Mouse (Mus musculus): ENCODE results near the gene Sema4g. TPM values are rescaled to one million over a fixed set of nuclear protein-coding genes. Genes with fewer than 3 reads are reported as not detected.
"Not testable (repeated sequence)": the region's sequence is repeated elsewhere in the genome, so short reads cannot be mapped to it uniquely, and the experiment has no call there.

Sema4g gene
- polyA plus RNA-seq, 1 experiment from 2014 or later: 3.1 TPM

DNA sequence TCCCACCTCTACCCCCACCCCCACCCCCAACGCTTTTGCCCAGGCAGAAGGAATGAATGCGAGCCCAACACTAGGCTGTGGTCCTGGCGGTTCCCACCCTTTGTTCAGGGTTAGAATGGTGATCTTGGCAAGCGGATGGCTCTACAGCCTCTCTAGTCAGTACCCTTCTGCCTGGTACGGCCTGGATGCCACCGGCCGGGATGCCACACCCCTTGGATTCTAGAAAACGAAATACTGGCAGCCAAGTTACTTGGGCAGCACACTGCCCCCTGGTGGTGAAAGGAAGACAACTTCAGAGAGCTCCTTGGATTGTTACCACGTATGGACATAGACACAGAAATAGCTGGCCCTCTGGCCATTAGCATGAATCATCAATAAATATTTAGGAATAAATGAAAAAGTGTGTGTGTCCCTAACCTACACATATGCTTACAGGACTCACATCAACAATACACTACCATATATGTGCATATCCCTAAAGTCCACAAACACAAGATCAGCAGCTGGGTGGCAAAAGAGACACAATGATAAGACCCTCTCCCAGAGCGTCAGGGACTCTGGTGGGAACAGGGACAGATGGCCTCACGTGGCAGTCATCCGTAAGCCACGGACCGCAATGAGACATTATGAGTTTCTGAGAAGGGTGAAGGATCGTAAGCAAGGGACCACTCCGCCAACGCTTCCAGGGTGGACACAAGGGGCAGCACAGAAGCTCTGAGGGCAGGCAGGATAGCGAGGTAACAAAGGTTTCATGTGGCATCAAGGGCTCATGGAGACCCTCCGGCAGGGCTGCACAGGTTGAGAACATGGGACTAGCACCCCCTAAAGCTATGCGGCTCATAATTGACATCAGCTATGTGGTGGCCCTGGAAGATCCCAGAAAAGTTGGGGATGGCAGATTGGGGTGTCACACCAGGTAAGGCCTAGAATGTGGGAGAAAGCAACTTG lies 42.1 kb downstream of the Sema4g start:
- WGBS: 43% methylated on average over 20 of the region's 20 CpGs
- peak; percentile 77 for DNase-seq (ENCODE audit: low spot score)
- H3K27ac ChIP-seq (replicated peaks): 0 out of 2 replicates have a peak overlapping the region, but pooled peaks have one; percentile 25
- H3K36me3 ChIP-seq: peaks cover 33% of the 10 kb centered on the region
- H3K4me1 ChIP-seq: peaks cover 58% of the 10 kb centered on the region
- peak overlapping the region; percentile 32 for H3K4me3 ChIP-seq
- H3K27me3 ChIP-seq (ENCODE audit: low read depth, poor library complexity, severe bottlenecking): peaks cover 4% of the 10 kb centered on the region; the same call in 1 of the 2 replicates
- H3K9me3 ChIP-seq (replicated peaks): no peaks in the 10 kb centered on the region

DNA sequence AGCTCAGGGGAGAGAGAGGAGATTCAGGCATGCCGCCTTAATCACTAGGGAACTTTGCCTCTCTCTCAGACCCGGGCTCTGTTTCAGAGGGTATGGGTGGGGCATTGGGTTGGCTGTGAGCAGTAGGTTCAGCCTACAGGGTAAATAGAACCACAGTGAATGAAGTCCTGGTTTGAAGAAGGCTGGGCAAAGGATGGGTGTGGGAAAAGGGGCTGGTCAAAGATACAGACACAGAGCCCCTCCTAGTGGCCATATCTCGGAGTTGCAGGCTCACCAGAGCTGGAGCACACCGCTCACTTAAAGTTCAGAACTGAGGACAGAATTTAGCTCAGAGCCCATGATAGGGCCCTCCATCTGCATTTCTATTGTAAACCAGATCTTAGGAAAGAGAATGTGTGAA lies 42.9 kb downstream of the Sema4g start:
- WGBS: 15% methylated on average over 4 of the region's 4 CpGs
- H3K4me1 ChIP-seq: peaks cover 60% of the 10 kb centered on the region
- H3K27ac ChIP-seq (replicated peaks): no peak overlapping the region

GRCm38 (mm10) chr19:45032570-45033332 lies 43.9 kb downstream of the Sema4g start:
- no peak overlapping the region for H3K27ac ChIP-seq (replicated peaks)
- no peak for DNase-seq (ENCODE audit: low spot score)
- peaks cover 16% of the 10 kb centered on the region for H3K36me3 ChIP-seq
- no peaks in the 10 kb centered on the region for H3K9me3 ChIP-seq (replicated peaks)
- H3K27me3 ChIP-seq (ENCODE audit: low read depth, poor library complexity, severe bottlenecking): peaks cover 20% of the 10 kb centered on the region
- H3K4me1 ChIP-seq: peaks cover 61% of the 10 kb centered on the region
- H3K4me3 ChIP-seq: no peak overlapping the region
- WGBS: 58% methylated on average over 17 of the region's 17 CpGs

More for the DNA sequence above, 42.9 kb downstream of the Sema4g start:
- Histone ChIP-seq H3K27me3 (ENCODE audit: low read depth, poor library complexity, severe bottlenecking) (peaks cover 12% of the 10 kb centered on the region), H3K36me3 (peaks cover 25% of the 10 kb centered on the region), H3K4me3 (no peak overlapping the region), H3K9me3 (replicated peaks) (no peaks in the 10 kb centered on the region)
- peak; percentile 73 for DNase-seq (ENCODE audit: low spot score)

DNA sequence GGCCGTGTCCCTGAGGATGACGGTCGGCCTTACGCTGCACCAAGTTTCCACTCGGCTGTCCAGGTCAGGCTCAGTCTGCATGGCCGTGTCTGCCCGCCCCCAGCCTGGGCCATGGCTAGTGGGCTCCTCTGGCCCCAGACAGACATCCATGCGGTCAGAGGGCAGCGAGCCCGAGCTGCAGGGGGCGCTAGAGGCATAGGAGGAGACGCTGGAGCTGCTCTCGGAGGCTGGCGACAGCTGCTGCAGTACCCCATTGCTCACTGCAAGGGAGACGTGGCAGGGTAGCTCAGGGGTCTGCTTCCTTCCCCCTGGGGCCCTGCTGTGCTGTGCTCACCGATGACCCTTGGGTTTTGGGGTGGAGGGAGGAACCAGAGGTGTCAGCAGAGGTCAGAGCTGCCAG lies 48.0 kb downstream of the Sema4g start:
- H3K4me3 ChIP-seq: no peak overlapping the region
- H3K27ac ChIP-seq (replicated peaks): peak overlapping the region; percentile 52
- H3K9me3 ChIP-seq (replicated peaks): no peaks in the 10 kb centered on the region
- H3K4me1 ChIP-seq: peaks cover 40% of the 10 kb centered on the region
- 27% methylated on average over 16 of the region's 16 CpGs for WGBS
- no peaks in the 10 kb centered on the region for H3K36me3 ChIP-seq
- peak; percentile 59 for DNase-seq (ENCODE audit: low spot score)
- H3K27me3 ChIP-seq (ENCODE audit: low read depth, poor library complexity, severe bottlenecking): peaks cover 53% of the 10 kb centered on the region

DNA sequence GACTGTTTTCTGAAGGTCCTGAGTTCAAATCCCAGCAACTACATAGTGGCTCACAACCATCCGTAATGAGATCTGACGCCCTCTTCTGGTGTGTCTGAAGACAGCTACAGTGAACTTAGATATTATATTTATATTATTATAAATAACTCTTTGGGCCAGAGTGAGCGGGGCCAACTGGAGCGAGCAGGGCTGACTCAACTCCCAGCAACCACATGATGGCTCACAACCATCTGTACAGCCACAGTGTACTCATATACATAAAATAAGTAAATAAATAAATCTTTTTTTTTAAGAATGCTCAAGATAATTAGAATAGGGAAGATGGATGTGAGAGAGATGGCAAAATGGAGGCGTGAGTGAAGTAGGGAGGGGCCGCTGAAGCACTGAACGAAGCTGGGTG lies 49.3 kb downstream of the Sema4g start:
- Histone ChIP-seq H3K4me1 (peaks cover 33% of the 10 kb centered on the region), H3K27me3 (ENCODE audit: low read depth, poor library complexity, severe bottlenecking) (peaks cover 65% of the 10 kb centered on the region)
- H3K9me3 ChIP-seq (replicated peaks); H3K4me3 ChIP-seq; H3K27ac ChIP-seq (replicated peaks); DNase-seq (ENCODE audit: low spot score); H3K36me3 ChIP-seq: not testable (repeated sequence)
- 93% methylated on average over 7 of the region's 7 CpGs for WGBS

- Histone ChIP-seq H3K27ac (replicated peaks) (no peak overlapping the region), H3K4me3 (no peak overlapping the region), H3K4me1 (peaks cover 33% of the 10 kb centered on the region), H3K36me3 (no peaks in the 10 kb centered on the region), H3K27me3 (ENCODE audit: low read depth, poor library complexity, severe bottlenecking) (peaks cover 86% of the 10 kb centered on the region), H3K9me3 (replicated peaks) (no peaks in the 10 kb centered on the region)
- DNase-seq (ENCODE audit: low spot score): no peak
- 60% methylated on average over 13 of the region's 13 CpGs for WGBS
Observed at GRCm38 (mm10) chr19:45040214-45040613, 51.3 kb downstream of the Sema4g start.

DNA sequence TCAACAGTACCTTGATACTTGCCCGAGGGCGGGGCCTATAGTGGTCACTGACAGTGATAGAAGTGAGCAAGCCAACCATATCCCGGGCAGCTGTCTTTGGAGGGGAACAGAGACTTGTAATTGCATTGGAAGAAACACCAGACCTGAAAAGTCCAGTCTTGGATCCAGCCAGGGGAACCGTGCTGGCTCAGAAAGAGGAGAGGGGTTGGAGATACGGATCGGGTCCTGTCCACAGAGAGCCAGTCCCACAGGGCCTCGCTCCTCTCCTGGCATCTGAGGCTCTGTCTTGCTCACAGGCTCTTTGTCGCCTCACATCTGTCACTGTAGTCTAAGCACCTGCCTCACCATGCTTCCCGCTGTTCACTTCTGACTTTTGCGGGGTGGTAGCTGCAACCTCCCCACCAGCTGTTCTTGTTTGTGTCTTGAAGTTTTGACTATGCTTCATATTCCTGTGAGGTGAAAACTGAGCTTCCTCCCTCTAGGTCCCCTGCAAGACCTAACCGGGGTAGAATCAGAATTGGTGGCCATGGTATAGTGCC lies 55.6 kb downstream of the Sema4g start:
- 73% methylated on average over 11 of the region's 11 CpGs for WGBS
- Histone ChIP-seq H3K36me3 (no peaks in the 10 kb centered on the region), H3K4me3 (no peak overlapping the region), H3K4me1 (peaks cover 49% of the 10 kb centered on the region), H3K9me3 (replicated peaks) (no peaks in the 10 kb centered on the region), H3K27ac (replicated peaks) (no peak overlapping the region), H3K27me3 (ENCODE audit: low read depth, poor library complexity, severe bottlenecking) (peaks cover 91% of the 10 kb centered on the region)
- no peak for DNase-seq (ENCODE audit: low spot score)

GRCm38 (mm10) chr19:45045236-45045635 lies 56.3 kb downstream of the Sema4g start:
- Histone ChIP-seq H3K4me1 (peaks cover 48% of the 10 kb centered on the region), H3K27ac (replicated peaks) (no peak overlapping the region), H3K36me3 (no peaks in the 10 kb centered on the region), H3K27me3 (ENCODE audit: low read depth, poor library complexity, severe bottlenecking) (peaks cover 89% of the 10 kb centered on the region), H3K4me3 (no peak overlapping the region), H3K9me3 (replicated peaks) (no peaks in the 10 kb centered on the region)
- 46% methylated on average over 15 of the region's 15 CpGs for WGBS
- no peak for DNase-seq (ENCODE audit: low spot score)

DNA sequence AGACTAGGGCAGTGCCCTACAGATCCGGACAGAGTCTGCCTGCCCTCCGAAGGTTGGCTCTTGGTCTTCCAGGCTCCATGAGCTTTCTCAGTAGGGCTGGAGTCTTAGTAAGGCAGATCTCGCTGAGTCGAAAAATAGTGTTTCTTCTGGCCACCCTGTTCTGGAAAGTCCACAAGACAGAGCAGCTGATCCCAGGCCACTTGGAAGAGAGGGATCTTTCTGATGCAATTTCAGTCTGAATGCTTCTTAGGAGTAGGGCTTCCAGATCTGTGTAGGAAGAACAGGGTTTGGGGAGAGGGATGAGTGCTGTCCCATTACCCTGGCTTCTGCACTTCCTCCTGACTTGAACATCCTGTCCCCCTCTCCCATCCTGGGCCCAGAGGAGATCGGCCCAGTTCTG lies 56.8 kb downstream of the Sema4g start, which contains the start of gene Pdzd7:
Gene Pdzd7 (minus strand): TSS at position 67 of the 400 bp plus-strand sequence.
- Histone ChIP-seq H3K27ac (replicated peaks) (0 out of 2 replicates have a peak within 1 kb of the TSS, but pooled peaks have one; percentile 84), H3K36me3 (no peaks in the 10 kb centered on the region), H3K4me3 (peak within 1 kb of the TSS; percentile 66), H3K27me3 (ENCODE audit: low read depth, poor library complexity, severe bottlenecking) (peaks cover 84% of the 10 kb centered on the region), H3K4me1 (peaks cover 46% of the 10 kb centered on the region), H3K9me3 (replicated peaks) (no peaks in the 10 kb centered on the region)
- WGBS: 83% methylated on average over 5 of the region's 5 CpGs
- DNase-seq (ENCODE audit: low spot score): no peak

DNA sequence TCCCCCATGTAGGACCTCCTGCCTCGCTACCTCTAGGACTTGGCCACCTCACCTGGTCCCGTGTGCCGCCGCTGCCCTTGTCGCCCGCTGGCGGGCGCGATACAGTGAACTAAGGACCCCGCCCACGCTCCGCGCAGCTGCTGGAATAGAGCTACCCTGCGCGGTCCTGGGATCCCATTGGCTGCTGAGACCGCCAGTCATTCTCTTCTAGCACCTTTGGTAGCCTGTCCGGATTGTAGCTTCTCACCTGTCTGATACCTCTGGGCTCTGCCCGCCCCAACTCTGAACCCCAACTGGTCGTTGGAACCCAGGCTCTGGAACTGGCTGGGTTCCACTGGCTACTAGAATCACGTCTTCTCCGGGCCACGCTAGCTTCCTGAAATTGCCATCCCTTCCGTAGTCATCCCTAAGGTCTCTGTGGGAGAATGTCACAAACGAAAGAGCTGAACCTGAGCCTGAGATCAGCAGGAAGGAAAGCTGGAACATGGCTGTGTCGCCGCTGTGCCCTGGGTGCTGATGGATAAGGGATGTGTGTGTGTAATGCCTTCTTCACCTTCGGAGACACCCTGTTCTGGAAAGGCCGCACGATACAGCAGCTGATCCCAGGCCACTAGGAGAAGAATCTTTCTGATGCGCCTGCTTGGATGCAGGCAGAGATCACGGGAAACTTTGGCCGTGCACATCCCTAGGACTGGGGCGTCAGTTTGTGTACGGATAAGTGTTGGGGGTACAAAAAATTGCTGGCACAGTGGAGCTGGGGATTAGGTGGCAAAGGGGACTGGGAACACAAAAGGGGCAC lies 57.8 kb downstream of the Sema4g start:
- Histone ChIP-seq H3K4me1 (peaks cover 36% of the 10 kb centered on the region), H3K36me3 (peaks cover 3% of the 10 kb centered on the region; the same call in 1 of the 2 replicates), H3K9me3 (replicated peaks) (no peaks in the 10 kb centered on the region), H3K27me3 (ENCODE audit: low read depth, poor library complexity, severe bottlenecking) (peaks cover 74% of the 10 kb centered on the region), H3K27ac (replicated peaks) (peak overlapping the region; percentile 84), H3K4me3 (peak overlapping the region; percentile 66)
- 2% methylated on average over 34 of the region's 34 CpGs for WGBS
- DNase-seq (ENCODE audit: low spot score): peak; percentile 59

- peak; percentile 80 for DNase-seq (ENCODE audit: low spot score)
- peaks cover 36% of the 10 kb centered on the region for H3K4me1 ChIP-seq
- no peaks in the 10 kb centered on the region for H3K9me3 ChIP-seq (replicated peaks)
- H3K27me3 ChIP-seq (ENCODE audit: low read depth, poor library complexity, severe bottlenecking): peaks cover 67% of the 10 kb centered on the region
- H3K27ac ChIP-seq (replicated peaks): peak within 1 kb of the TSS; percentile 84
- peak within 1 kb of the TSS; percentile 66 for H3K4me3 ChIP-seq
- peaks cover 3% of the 10 kb centered on the region; the same call in 1 of the 2 replicates for H3K36me3 ChIP-seq
- under 1% methylated on average over 26 of the region's 26 CpGs for WGBS
Observed at GRCm38 (mm10) chr19:45047417-45047934, 58.6 kb downstream of the Sema4g start, which contains the start of gene Sfxn3. TSS of gene Sfxn3 (plus strand) at chr19:45047503.

Data from midbrain, embryonic 10.5 days (tissue).